8 mouse cellular contexts compared by ENCODE assay signal in genomic region chr8:84813059-84813458, GRCm38 (mm10). TPM values are rescaled to one million over a fixed set of nuclear protein-coding genes. Genes with fewer than 3 reads are reported as not detected.
DNase-seq lines count a peak whose midpoint lies in the region; TF ChIP-seq lines count a peak whose summit lies in the region.

No protein-coding gene starts in this region.

- H3K9ac ChIP-seq in ES-Bruce4 (ENCODE audit: low read depth, poor library complexity, severe bottlenecking) = no peak overlapping the region

- peaks cover 2% of the 10 kb centered on the region; the same call in 1 of the 2 replicates for H3K9me3 ChIP-seq in ES-Bruce4 (replicated peaks; ENCODE audit: control insufficient read depth, insufficient read depth, low read length, poor library complexity, severe bottlenecking)

- TF ChIP-seq POLR2A in ES-Bruce4 (IDR thresholded peaks at IDR 0.05; ENCODE audit: insufficient read depth, low read length) = no peak

- no peaks in the 10 kb centered on the region for H3K4me1 ChIP-seq in ES-Bruce4 (ENCODE audit: control insufficient read depth, insufficient read depth, low read length)

- peak; percentile 58 for TF ChIP-seq CTCF in ES-Bruce4 (IDR thresholded peaks at IDR 0.05; ENCODE audit: low read depth, low read length)

- H3K27me3 ChIP-seq in ES-Bruce4 (ENCODE audit: control insufficient read depth, insufficient read depth, low read length, poor library complexity, severe bottlenecking) = 0 out of 2 replicates have a peak, but pooled peaks cover 2% of the 10 kb centered on the region

- no peak overlapping the region for H3K4me3 ChIP-seq in ES-Bruce4 (ENCODE audit: low read depth, low read length)

- TF ChIP-seq EP300 in ES-Bruce4 (IDR thresholded peaks at IDR 0.05; ENCODE audit: insufficient read depth, low read depth, low read length) = no peak

- H3K36me3 ChIP-seq in ES-Bruce4 (ENCODE audit: control insufficient read depth, insufficient read depth, low read length, poor library complexity, severe bottlenecking) = no peaks in the 10 kb centered on the region

- peak; percentile 91 for DNase-seq in adipocyte (ENCODE audit: low spot score)
- peak; percentile 81 to 89 for DNase-seq in cerebellum, postnatal 4 days (ENCODE audit: low spot score in 2 of 2)
- DNase-seq in gastrocnemius, postnatal 25 days = peak; percentile 55
- peak; percentile 88 for DNase-seq in layer of hippocampus, adult 9-10 months (ENCODE audit: low spot score)
- peak; percentile 77 to 86 for DNase-seq in lung, postnatal 4 days
- peak; percentile 76 for DNase-seq in right cerebral cortex, postnatal 25 days
- peak; percentile 62 to 84 for DNase-seq in urinary bladder, postnatal 4 days (ENCODE audit: low spot score in 2 of 2)

- no peak overlapping the region for H3K27ac ChIP-seq in ES-Bruce4 (ENCODE audit: insufficient read depth, low read length)

RNA-seq across cellular contexts. Expression of gene Dand5, which starts 9.6 kb away (rescaled TPM):
- polyA plus RNA-seq in ES-Bruce4 (2011; ENCODE audit: insufficient read depth, insufficient read length, low read depth, missing spikeins) = 2.5 and 3.1 TPM in 2 replicates
- 1 to 10 TPM; 9.5 to 9.6 TPM for total RNA-seq in gastrocnemius, postnatal 25 days (2021)

RNA-seq across cellular contexts. Expression of gene Nfix, which starts 12.9 kb away (rescaled TPM):
- polyA plus RNA-seq in ES-Bruce4 (2011; ENCODE audit: insufficient read depth, insufficient read length, low read depth, missing spikeins) = 1.2 and 1.8 TPM in 2 replicates
- 100 to 1,000 TPM; 447 to 529 TPM for total RNA-seq in gastrocnemius, postnatal 25 days (2021)

RNA-seq across cellular contexts. Expression of gene Gadd45gip1, which starts 18.3 kb away (rescaled TPM):
- 19.5 and 20.5 TPM in 2 replicates for polyA plus RNA-seq in ES-Bruce4 (2011; ENCODE audit: insufficient read depth, insufficient read length, low read depth, missing spikeins)
- total RNA-seq in gastrocnemius, postnatal 25 days (2021) = 10 to 100 TPM; 20.5 to 22.6 TPM

RNA-seq across cellular contexts. Expression of gene Rad23a, which starts 27.4 kb away (rescaled TPM):
- 68.0 and 76.1 TPM in 2 replicates for polyA plus RNA-seq in ES-Bruce4 (2011; ENCODE audit: insufficient read depth, insufficient read length, low read depth, missing spikeins)
- 100 to 1,000 TPM; 134 TPM for total RNA-seq in gastrocnemius, postnatal 25 days (2021)

RNA-seq across cellular contexts. Expression of gene Calr, which starts 33.7 kb away (rescaled TPM):
- 507 and 546 TPM in 2 replicates for polyA plus RNA-seq in ES-Bruce4 (2011; ENCODE audit: insufficient read depth, insufficient read length, low read depth, missing spikeins)
- total RNA-seq in gastrocnemius, postnatal 25 days (2021) = 100 to 1,000 TPM; 178 to 214 TPM
